In genomic region chr13:100728086-100728485, GRCm38 (mm10) we compare ENCODE assay signal across 29 mouse cellular contexts. TPM values are rescaled to one million over a fixed set of nuclear protein-coding genes. Genes with fewer than 3 reads are reported as not detected.
DNase-seq lines count a peak whose midpoint lies in the region; ATAC-seq lines count a peak whose summit lies in the region.
"Had no signal": no experiment of that assay in that cellular context is flagged by ENCODE, and none has a peak within 500 bp of the region (broad histone marks: within the 10 kb centered on the region; RNA-seq: fewer than 3 reads in every experiment).

No protein-coding gene starts in this region.

- peaks cover 28% of the 10 kb centered on the region for H3K4me1 ChIP-seq in heart, embryonic 10.5 days
- H3K4me1 ChIP-seq in heart, embryonic 15.5 days (replicated peaks) = peaks cover 35% of the 10 kb centered on the region
- peaks cover 67% of the 10 kb centered on the region for H3K4me1 ChIP-seq in liver, embryonic 13.5 days (replicated peaks)
- H3K4me1 ChIP-seq in liver, embryonic 16.5 days (ENCODE audit: control insufficient read depth, low read depth, low read length) = peaks cover 25% of the 10 kb centered on the region

- DNase-seq in heart, embryonic 10.5 days (ENCODE audit: low spot score) = peak; percentile 63
- DNase-seq in heart, postnatal 14 days = no peak
- DNase-seq in heart, adult 8-10 months (ENCODE audit: low spot score) = no peak
- DNase-seq in liver, embryonic 13.5 days = no peak
- DNase-seq in liver = no peak
- DNase-seq: adrenal gland, postnatal 14 days; cerebellum, adult 11 months; cerebellum, adult 9-10 months; cerebellum, postnatal 36 days; gastrocnemius, postnatal 25 days; kidney, adult 18-20 months; kidney, postnatal 36 days; retina, postnatal 1 day; right cerebral cortex, postnatal 14 days had no signal

- H3K27ac ChIP-seq in heart, embryonic 10.5 days = no peak overlapping the region
- H3K27ac ChIP-seq in heart, embryonic 15.5 days = peak overlapping the region; percentile 35
- H3K27ac ChIP-seq in liver, embryonic 13.5 days = 0 out of 2 replicates have a peak overlapping the region, but pooled peaks have one; percentile 4
- H3K27ac ChIP-seq in liver, embryonic 16.5 days (ENCODE audit: low read length) = peak overlapping the region; percentile 25; the same call in 1 of the 2 replicates
- H3K27ac ChIP-seq: forebrain, embryonic 15.5 days; layer of hippocampus, adult 2 months; left cerebral cortex, adult 2 months; limb, embryonic 12.5 days; liver, embryonic 14.5 days; macrophage; midbrain, embryonic 10.5 days; midbrain, embryonic 15.5 days; neural tube, embryonic 15.5 days; stomach, embryonic 15.5 days had no signal

- peak overlapping the region; percentile 6; the same call in 1 of the 2 replicates for H3K4me2 ChIP-seq in heart, embryonic 15.5 days
- H3K4me2 ChIP-seq in liver, embryonic 13.5 days = no peak overlapping the region
- no peak overlapping the region for H3K4me2 ChIP-seq in liver, embryonic 16.5 days (ENCODE audit: low read depth, low read length)
- H3K4me2 ChIP-seq: forebrain, embryonic 15.5 days; limb, embryonic 12.5 days; midbrain, embryonic 15.5 days; stomach, embryonic 15.5 days had no signal

- H3K9ac ChIP-seq in heart, embryonic 15.5 days = no peak overlapping the region
- H3K9ac ChIP-seq in liver, embryonic 13.5 days = no peak overlapping the region
- no peak overlapping the region for H3K9ac ChIP-seq in liver, embryonic 16.5 days (ENCODE audit: low read depth, low read length)
- H3K9ac ChIP-seq: forebrain, embryonic 15.5 days; limb, embryonic 12.5 days; liver, embryonic 14.5 days; midbrain, embryonic 15.5 days; neural tube, embryonic 15.5 days; stomach, embryonic 15.5 days had no signal

- ATAC-seq in heart, embryonic 15.5 days (replicated peaks; ENCODE audit: insufficient number of reproducible peaks, insufficient read depth, low FRiP score, low read depth) = no peak
- ATAC-seq in liver, embryonic 13.5 days (ENCODE audit: low read depth) = no peak
- no peak for ATAC-seq in liver, embryonic 16.5 days (ENCODE audit: low read depth)
- ATAC-seq: forebrain, embryonic 15.5 days; hindbrain, embryonic 16.5 days; lung, postnatal 0 days; midbrain, embryonic 15.5 days had no signal

- 0 out of 2 replicates have a peak overlapping the region, but pooled peaks have one; percentile 18 for H3K4me3 ChIP-seq in heart, embryonic 10.5 days
- no peak overlapping the region; the same call in 1 of the 2 replicates for H3K4me3 ChIP-seq in heart, embryonic 15.5 days
- no peak overlapping the region for H3K4me3 ChIP-seq in liver, embryonic 13.5 days (replicated peaks)
- no peak overlapping the region for H3K4me3 ChIP-seq in liver, embryonic 16.5 days (ENCODE audit: low read depth, low read length)
- H3K4me3 ChIP-seq: forebrain, embryonic 15.5 days; layer of hippocampus, adult 2 months; left cerebral cortex, adult 2 months; limb, embryonic 12.5 days; midbrain, embryonic 10.5 days; midbrain, embryonic 15.5 days; neural tube, embryonic 15.5 days; stomach, embryonic 15.5 days had no signal

- peaks cover 35% of the 10 kb centered on the region for H3K36me3 ChIP-seq in heart, embryonic 10.5 days
- peaks cover 16% of the 10 kb centered on the region for H3K36me3 ChIP-seq in heart, embryonic 15.5 days
- H3K36me3 ChIP-seq in liver, embryonic 13.5 days = peaks cover 39% of the 10 kb centered on the region
- H3K36me3 ChIP-seq in liver, embryonic 16.5 days (ENCODE audit: control insufficient read depth, insufficient read depth) = peaks cover 6% of the 10 kb centered on the region
- H3K36me3 ChIP-seq: midbrain, embryonic 15.5 days had no signal

- 38% methylated on average over 5 of the region's 5 CpGs for WGBS in heart, embryonic 10.5 days
- WGBS in heart, embryonic 15.5 days = 49% methylated on average over 5 of the region's 5 CpGs
- WGBS in liver, embryonic 13.5 days (ENCODE audit: insufficient replicate concordance) = 55% methylated on average over 5 of the region's 5 CpGs
- WGBS in liver, embryonic 16.5 days (ENCODE audit: insufficient replicate concordance) = 59% methylated on average over 5 of the region's 5 CpGs

- H3K9me3 ChIP-seq in heart, embryonic 10.5 days = no peaks in the 10 kb centered on the region
- H3K9me3 ChIP-seq in heart, embryonic 15.5 days (replicated peaks) = no peaks in the 10 kb centered on the region
- H3K9me3 ChIP-seq in liver, embryonic 13.5 days (replicated peaks) = no peaks in the 10 kb centered on the region
- no peaks in the 10 kb centered on the region for H3K9me3 ChIP-seq in liver, embryonic 16.5 days (replicated peaks; ENCODE audit: control insufficient read depth, low read length)
- H3K9me3 ChIP-seq: forebrain, embryonic 15.5 days; limb, embryonic 12.5 days; midbrain, embryonic 10.5 days; midbrain, embryonic 15.5 days; neural tube, embryonic 15.5 days; stomach, embryonic 15.5 days had no signal

- intact Hi-C loops in heart, postnatal 14 days (cut with DNase I) = loop anchor here (5.0 kb wide), 1 partner anchor 76 kb away; the partner anchor contains the start of genes Ak6, Rad17 and Taf9

- H3K27me3 ChIP-seq in heart, embryonic 10.5 days (ENCODE audit: insufficient read depth, poor library complexity, severe bottlenecking) = no peaks in the 10 kb centered on the region
- H3K27me3 ChIP-seq in heart, embryonic 15.5 days = no peaks in the 10 kb centered on the region
- no peaks in the 10 kb centered on the region for H3K27me3 ChIP-seq in liver, embryonic 13.5 days
- no peaks in the 10 kb centered on the region for H3K27me3 ChIP-seq in liver, embryonic 16.5 days (ENCODE audit: control insufficient read depth, insufficient read depth, low read depth, low read length)
- H3K27me3 ChIP-seq: forebrain, embryonic 15.5 days; limb, embryonic 12.5 days; midbrain, embryonic 15.5 days; neural tube, embryonic 15.5 days; stomach, embryonic 15.5 days had no signal

RNA-seq across cellular contexts. Expression of gene Cdk7, which starts 2.7 kb away (rescaled TPM):
- polyA plus RNA-seq in heart, embryonic 10.5 days (2016; fragmentation: Nextera tagmentation; extraction: Ambion mirVana) = 86.2 and 106 TPM in 2 replicates
- total RNA-seq in heart, postnatal 14 days (2021) = 10 to 100 TPM; 24.1 to 24.9 TPM
- polyA plus RNA-seq in heart, embryonic 15.5 days (2015; fragmentation: Nextera tagmentation; extraction: Ambion mirVana) = 61.8 and 65.4 TPM in 2 replicates
- 10 to 100 TPM; 17.1 to 24.8 (median 19.6) TPM for total RNA-seq in heart, adult 8-10 months (2022)
- 49.1 and 54.9 TPM in 2 replicates for polyA plus RNA-seq in liver, embryonic 13.5 days (2015; fragmentation: Nextera tagmentation; extraction: Ambion mirVana)
- polyA plus RNA-seq in liver, embryonic 16.5 days (2015; fragmentation: Nextera tagmentation; extraction: Ambion mirVana) = 28.7 and 31.4 TPM in 2 replicates

RNA-seq across cellular contexts. Expression of gene Mrps36, which starts 16.4 kb away (rescaled TPM):
- 202 and 238 TPM in 2 replicates for polyA plus RNA-seq in heart, embryonic 10.5 days (2016; fragmentation: Nextera tagmentation; extraction: Ambion mirVana)
- total RNA-seq in heart, postnatal 14 days (2021) = 100 to 1,000 TPM; 173 to 179 TPM
- polyA plus RNA-seq in heart, embryonic 15.5 days (2015; fragmentation: Nextera tagmentation; extraction: Ambion mirVana) = 211 and 283 TPM in 2 replicates
- total RNA-seq in heart, adult 8-10 months (2022) = 100 to 1,000 TPM; 179 to 227 (median 201) TPM
- 159 and 167 TPM in 2 replicates for polyA plus RNA-seq in liver, embryonic 13.5 days (2015; fragmentation: Nextera tagmentation; extraction: Ambion mirVana)
- 92.4 and 98.8 TPM in 2 replicates for polyA plus RNA-seq in liver, embryonic 16.5 days (2015; fragmentation: Nextera tagmentation; extraction: Ambion mirVana)

RNA-seq across cellular contexts. Expression of gene Cenph, which starts 47.6 kb away (rescaled TPM):
- 28.9 and 38.1 TPM in 2 replicates for polyA plus RNA-seq in heart, embryonic 10.5 days (2016; fragmentation: Nextera tagmentation; extraction: Ambion mirVana)
- under 1 TPM; 0.36 to 0.80 TPM for total RNA-seq in heart, postnatal 14 days (2021)
- polyA plus RNA-seq in heart, embryonic 15.5 days (2015; fragmentation: Nextera tagmentation; extraction: Ambion mirVana) = 14.0 and 15.6 TPM in 2 replicates
- total RNA-seq in heart, adult 8-10 months (2022) = under 1 TPM in 2 of 4 experiments, not detected in 2; 0.25 to 0.28 TPM
- polyA plus RNA-seq in liver, embryonic 13.5 days (2015; fragmentation: Nextera tagmentation; extraction: Ambion mirVana) = 46.2 and 57.1 TPM in 2 replicates
- 24.0 and 24.2 TPM in 2 replicates for polyA plus RNA-seq in liver, embryonic 16.5 days (2015; fragmentation: Nextera tagmentation; extraction: Ambion mirVana)
- total RNA-seq: gastrocnemius, adult 18-20 months; gastrocnemius, postnatal 25 days had no signal

RNA-seq across cellular contexts. Expression of gene Ccnb1, which starts 58.3 kb away (rescaled TPM):
- 295 and 306 TPM in 2 replicates for polyA plus RNA-seq in heart, embryonic 10.5 days (2016; fragmentation: Nextera tagmentation; extraction: Ambion mirVana)
- 10 to 100 TPM in 1 of 2 experiments, 1 to 10 TPM in 1; 4.7 to 13.4 TPM for total RNA-seq in heart, postnatal 14 days (2021)
- 159 and 183 TPM in 2 replicates for polyA plus RNA-seq in heart, embryonic 15.5 days (2015; fragmentation: Nextera tagmentation; extraction: Ambion mirVana)
- total RNA-seq in heart, adult 8-10 months (2022) = under 1 TPM in 3 of 4 experiments, not detected in 1; 0.19 to 0.63 (median 0.28) TPM
- polyA plus RNA-seq in liver, embryonic 13.5 days (2015; fragmentation: Nextera tagmentation; extraction: Ambion mirVana) = 277 and 297 TPM in 2 replicates
- polyA plus RNA-seq in liver, embryonic 16.5 days (2015; fragmentation: Nextera tagmentation; extraction: Ambion mirVana) = 186 and 211 TPM in 2 replicates
- total RNA-seq: gastrocnemius, adult 18-20 months had no signal

RNA-seq across cellular contexts. Expression of gene Ccdc125, which starts 58.6 kb away (rescaled TPM):
- 4.2 and 5.8 TPM in 2 replicates for polyA plus RNA-seq in heart, embryonic 10.5 days (2016; fragmentation: Nextera tagmentation; extraction: Ambion mirVana)
- under 1 TPM; 0.66 to 0.96 TPM for total RNA-seq in heart, postnatal 14 days (2021)
- polyA plus RNA-seq in heart, embryonic 15.5 days (2015; fragmentation: Nextera tagmentation; extraction: Ambion mirVana) = 2.6 and 4.1 TPM in 2 replicates
- under 1 TPM; 0.33 to 0.60 (median 0.44) TPM for total RNA-seq in heart, adult 8-10 months (2022)
- 5.3 and 6.0 TPM in 2 replicates for polyA plus RNA-seq in liver, embryonic 13.5 days (2015; fragmentation: Nextera tagmentation; extraction: Ambion mirVana)
- polyA plus RNA-seq in liver, embryonic 16.5 days (2015; fragmentation: Nextera tagmentation; extraction: Ambion mirVana) = 6.0 and 6.3 TPM in 2 replicates
